Mouse (Mus musculus): ENCODE measurements at regions not wholly inside any gene's neighbourhood (a gene's known extent, or its start where the extent isn't known, plus 50 kb on each side); places are given as distances from the start of the nearest gene placed in this dataset.

- Histone ChIP-seq H3K27me3 (ENCODE audit: control insufficient read depth, insufficient read depth, insufficient read length) (no peaks in the 10 kb centered on the region), H3K79me3 (ENCODE audit: low read depth) (no peaks in the 10 kb centered on the region), H3K79me2 (ENCODE audit: control insufficient read depth, insufficient read depth) (no peaks in the 10 kb centered on the region), H3ac (ENCODE audit: control insufficient read depth, insufficient read length, low read depth) (no peak overlapping the region), H3K36me3 (ENCODE audit: control insufficient read depth, insufficient read depth) (no peaks in the 10 kb centered on the region), H3K4me3 (ENCODE audit: insufficient read depth, poor library complexity, severe bottlenecking) (no peak overlapping the region)
- TF ChIP-seq MYOG (IDR thresholded peaks at IDR 0.05; ENCODE audit: control insufficient read depth, extremely low read depth, insufficient read length) = no peak
Measured at GRCm38 (mm10) chr19:55985518-55985917, 243.9 kb downstream of the Tcf7l2 start.

GRCm38 (mm10) chr19:55991791-55992726, 250.4 kb downstream of the Tcf7l2 start:
- Histone ChIP-seq H3K27me3 (ENCODE audit: control insufficient read depth, insufficient read depth, insufficient read length) (no peaks in the 10 kb centered on the region), H3K4me3 (ENCODE audit: insufficient read depth, poor library complexity, severe bottlenecking) (no peak overlapping the region), H3K36me3 (ENCODE audit: control insufficient read depth, insufficient read depth) (no peaks in the 10 kb centered on the region), H3K79me2 (ENCODE audit: control insufficient read depth, insufficient read depth) (no peaks in the 10 kb centered on the region), H3K79me3 (ENCODE audit: low read depth) (no peaks in the 10 kb centered on the region), H3ac (ENCODE audit: control insufficient read depth, insufficient read length, low read depth) (no peak overlapping the region)
- TF ChIP-seq MYOD1 (IDR thresholded peaks at IDR 0.05; ENCODE audit: control insufficient read depth, insufficient read length, low read depth) (no peak), USF1 (IDR thresholded peaks at IDR 0.05; ENCODE audit: low read depth) (no peak), FOSL1 (IDR thresholded peaks at IDR 0.05; ENCODE audit: insufficient read depth, low read length, poor library complexity, severe bottlenecking) (peak; percentile 73), MAX (IDR thresholded peaks at IDR 0.05) (peak; percentile 53), CTCF (IDR thresholded peaks at IDR 0.05; ENCODE audit: control insufficient read depth, insufficient read depth, insufficient read length) (no peak), CEBPB (IDR thresholded peaks at IDR 0.05; ENCODE audit: low read depth) (no peak), MYOG (IDR thresholded peaks at IDR 0.05; ENCODE audit: control insufficient read depth, extremely low read depth, insufficient read length) (no peak)

- Histone ChIP-seq H3K27me3 (ENCODE audit: control insufficient read depth, insufficient read depth, insufficient read length) (no peaks in the 10 kb centered on the region), H3ac (ENCODE audit: control insufficient read depth, insufficient read length, low read depth) (no peak overlapping the region), H3K36me3 (ENCODE audit: control insufficient read depth, insufficient read depth) (no peaks in the 10 kb centered on the region), H3K79me3 (ENCODE audit: low read depth) (no peaks in the 10 kb centered on the region), H3K79me2 (ENCODE audit: control insufficient read depth, insufficient read depth) (no peaks in the 10 kb centered on the region), H3K4me3 (ENCODE audit: insufficient read depth, poor library complexity, severe bottlenecking) (no peak overlapping the region)
- peak; percentile 59 for TF ChIP-seq MAX (IDR thresholded peaks at IDR 0.05)
- TF ChIP-seq MYOD1 (IDR thresholded peaks at IDR 0.05; ENCODE audit: control insufficient read depth, insufficient read length, low read depth) = no peak
- no peak for TF ChIP-seq CTCF (IDR thresholded peaks at IDR 0.05; ENCODE audit: control insufficient read depth, insufficient read depth, insufficient read length)
- TF ChIP-seq FOSL1 (IDR thresholded peaks at IDR 0.05; ENCODE audit: insufficient read depth, low read length, poor library complexity, severe bottlenecking) = no peak
- TF ChIP-seq MYOG (IDR thresholded peaks at IDR 0.05; ENCODE audit: control insufficient read depth, extremely low read depth, insufficient read length) = no peak
- TF ChIP-seq USF1 (IDR thresholded peaks at IDR 0.05; ENCODE audit: low read depth) = peak; percentile 33
- TF ChIP-seq CEBPB (IDR thresholded peaks at IDR 0.05; ENCODE audit: low read depth) = no peak
Measured at GRCm38 (mm10) chr19:55992727-55993066, 251.1 kb downstream of the Tcf7l2 start.

GRCm38 (mm10) chr19:55995721-55996120, 254.1 kb downstream of the Tcf7l2 start:
- Histone ChIP-seq H3K79me3 (ENCODE audit: low read depth) (no peaks in the 10 kb centered on the region), H3ac (ENCODE audit: control insufficient read depth, insufficient read length, low read depth) (no peak overlapping the region), H3K27me3 (ENCODE audit: control insufficient read depth, insufficient read depth, insufficient read length) (no peaks in the 10 kb centered on the region), H3K36me3 (ENCODE audit: control insufficient read depth, insufficient read depth) (no peaks in the 10 kb centered on the region), H3K79me2 (ENCODE audit: control insufficient read depth, insufficient read depth) (no peaks in the 10 kb centered on the region), H3K4me3 (ENCODE audit: insufficient read depth, poor library complexity, severe bottlenecking) (no peak overlapping the region)
- TF ChIP-seq MAX (IDR thresholded peaks at IDR 0.05) (no peak), MYOG (IDR thresholded peaks at IDR 0.05; ENCODE audit: control insufficient read depth, extremely low read depth, insufficient read length) (no peak), CEBPB (IDR thresholded peaks at IDR 0.05; ENCODE audit: low read depth) (no peak), MYOD1 (IDR thresholded peaks at IDR 0.05; ENCODE audit: control insufficient read depth, insufficient read length, low read depth) (no peak), USF1 (IDR thresholded peaks at IDR 0.05; ENCODE audit: low read depth) (no peak), FOSL1 (IDR thresholded peaks at IDR 0.05; ENCODE audit: insufficient read depth, low read length, poor library complexity, severe bottlenecking) (no peak), CTCF (IDR thresholded peaks at IDR 0.05; ENCODE audit: control insufficient read depth, insufficient read depth, insufficient read length) (no peak)

GRCm38 (mm10) chr19:55998454-55999180, 257.0 kb downstream of the Tcf7l2 start:
- Histone ChIP-seq H3ac (ENCODE audit: control insufficient read depth, insufficient read length, low read depth) (no peak overlapping the region), H3K79me3 (ENCODE audit: low read depth) (no peaks in the 10 kb centered on the region), H3K79me2 (ENCODE audit: control insufficient read depth, insufficient read depth) (no peaks in the 10 kb centered on the region), H3K36me3 (ENCODE audit: control insufficient read depth, insufficient read depth) (no peaks in the 10 kb centered on the region), H3K4me3 (ENCODE audit: insufficient read depth, poor library complexity, severe bottlenecking) (no peak overlapping the region), H3K27me3 (ENCODE audit: control insufficient read depth, insufficient read depth, insufficient read length) (no peaks in the 10 kb centered on the region)
- no peak for TF ChIP-seq MYOD1 (IDR thresholded peaks at IDR 0.05; ENCODE audit: control insufficient read depth, insufficient read length, low read depth)

GRCm38 (mm10) chr19:55999409-55999808, 257.8 kb downstream of the Tcf7l2 start:
- Histone ChIP-seq H3K79me2 (ENCODE audit: control insufficient read depth, insufficient read depth) (no peaks in the 10 kb centered on the region), H3K27me3 (ENCODE audit: control insufficient read depth, insufficient read depth, insufficient read length) (no peaks in the 10 kb centered on the region), H3K4me3 (ENCODE audit: insufficient read depth, poor library complexity, severe bottlenecking) (no peak overlapping the region)

More at GRCm38 (mm10) chr19:55999409-55999808, 257.8 kb downstream of the Tcf7l2 start:
- H3K36me3 ChIP-seq (ENCODE audit: control insufficient read depth, insufficient read depth) = no peaks in the 10 kb centered on the region
- H3K79me3 ChIP-seq (ENCODE audit: low read depth) = no peaks in the 10 kb centered on the region
- TF ChIP-seq MAX (IDR thresholded peaks at IDR 0.05) (no peak), MYOD1 (IDR thresholded peaks at IDR 0.05; ENCODE audit: control insufficient read depth, insufficient read length, low read depth) (no peak), USF1 (IDR thresholded peaks at IDR 0.05; ENCODE audit: low read depth) (no peak), FOSL1 (IDR thresholded peaks at IDR 0.05; ENCODE audit: insufficient read depth, low read length, poor library complexity, severe bottlenecking) (no peak), CTCF (IDR thresholded peaks at IDR 0.05; ENCODE audit: control insufficient read depth, insufficient read depth, insufficient read length) (no peak), CEBPB (IDR thresholded peaks at IDR 0.05; ENCODE audit: low read depth) (no peak), MYOG (IDR thresholded peaks at IDR 0.05; ENCODE audit: control insufficient read depth, extremely low read depth, insufficient read length) (no peak)
- no peak overlapping the region for H3ac ChIP-seq (ENCODE audit: control insufficient read depth, insufficient read length, low read depth)
